ENCODE assay signal across 8 mouse cellular contexts in genomic region chr1:75191622-75192402, GRCm38 (mm10). TPM values are rescaled to one million over a fixed set of nuclear protein-coding genes. Genes with fewer than 3 reads are reported as not detected.
A peak's percentile ranks its signal among the peaks of the same experiment; 100 is the strongest.
DNase-seq lines count a peak whose midpoint lies in the region; ATAC-seq lines count a peak whose summit lies in the region.

TSS of gene Ankzf1 (plus strand) at chr1:75192151.
TSS of gene Atg9a (minus strand) at chr1:75192196.

- DNase-seq in adipocyte (ENCODE audit: low spot score): peak; percentile 99
- peak; percentile 98 for DNase-seq in embryo, embryonic 10 days (ENCODE audit: low spot score)
- peak; percentile 82 for DNase-seq in gastrocnemius, postnatal 10 days
- peak; percentile 98 for DNase-seq in induced T-regulatory cell, adult 2 months (ENCODE audit: low read depth)
- peak; percentile 98 for DNase-seq in left cerebral cortex, adult 9 months (ENCODE audit: low spot score in 2 of 2)
- DNase-seq in right cerebral cortex, postnatal 14 days: peak; percentile 90
- DNase-seq in urinary bladder, postnatal 36 days (ENCODE audit: low spot score in 2 of 2): peak; percentile 91 to 96

- ATAC-seq in megakaryocyte progenitor cell, adult 5-6 weeks (replicated peaks; ENCODE audit: poor library complexity): peak; percentile 85

RNA-seq across cellular contexts. Expression of gene Ankzf1, which starts in this region (rescaled TPM):
- total RNA-seq in gastrocnemius, postnatal 10 days (2021): 1 to 10 TPM; 6.8 to 9.4 TPM
- 7.7 and 7.8 TPM in 2 replicates for total RNA-seq in megakaryocyte progenitor cell, adult 5-6 weeks (2015)
- total RNA-seq in megakaryocyte progenitor cell, adult 5-6 weeks (2017): 21.7 and 27.0 TPM in 2 replicates

RNA-seq across cellular contexts. Expression of gene Atg9a, which starts in this region (rescaled TPM):
- 10 to 100 TPM; 50.8 to 51.0 TPM for total RNA-seq in gastrocnemius, postnatal 10 days (2021)
- total RNA-seq in megakaryocyte progenitor cell, adult 5-6 weeks (2015): 14.5 and 18.2 TPM in 2 replicates
- 7.2 and 9.5 TPM in 2 replicates for total RNA-seq in megakaryocyte progenitor cell, adult 5-6 weeks (2017)

Comparison
In these comparisons a context has a peak if more than half of its experiments do, and no peak if none do; other contexts are left out.
1. Peak in every context shown above with its lines: DNase-seq and ATAC-seq.